Mouse (Mus musculus): ENCODE measurements at regions not wholly inside any gene's neighbourhood (a gene's known extent, or its start where the extent isn't known, plus 50 kb on each side); places are given as distances from the start of the nearest gene placed in this dataset.

DNA sequence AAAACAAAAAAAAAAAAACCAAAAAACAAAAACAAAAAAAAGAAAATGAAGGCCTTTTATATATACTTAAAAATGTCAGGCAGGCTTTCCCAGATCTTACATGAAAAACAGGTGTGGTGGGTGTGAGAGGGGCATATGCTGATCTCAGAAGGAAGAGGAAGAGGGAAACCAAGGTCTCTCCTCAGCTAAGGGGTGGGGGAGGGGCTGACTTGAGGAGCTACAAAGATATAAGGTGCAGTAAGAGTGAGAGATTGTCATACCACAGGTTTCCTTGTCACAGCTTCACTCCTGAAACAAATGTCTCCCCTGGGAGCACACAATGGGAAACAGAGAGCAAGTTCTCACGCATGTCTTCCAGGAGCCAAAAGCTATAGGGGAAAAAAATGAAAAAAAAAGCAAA, 440.0 kb downstream of the Tns3 start:
- no peak for DNase-seq

DNA sequence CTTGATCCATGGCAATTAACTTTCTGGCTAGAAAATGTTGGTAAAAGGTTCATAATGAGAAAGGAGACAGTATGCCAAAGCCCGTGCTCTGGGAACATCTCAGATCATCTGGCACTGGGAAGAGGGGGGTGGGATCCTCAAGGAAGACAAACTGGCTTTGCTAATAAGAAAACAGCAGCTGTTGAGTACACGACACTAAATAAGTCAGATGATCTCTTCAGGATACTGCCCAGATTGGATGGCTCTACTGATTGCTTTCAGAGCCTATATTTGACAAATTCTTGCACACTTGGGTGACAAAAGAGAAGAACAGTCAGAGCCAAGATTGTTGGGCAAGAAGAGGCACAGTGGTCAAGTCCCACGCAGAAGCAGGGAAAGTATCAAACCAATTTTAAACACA, 443.7 kb downstream of the Tns3 start:
- no peak for DNase-seq

DNA sequence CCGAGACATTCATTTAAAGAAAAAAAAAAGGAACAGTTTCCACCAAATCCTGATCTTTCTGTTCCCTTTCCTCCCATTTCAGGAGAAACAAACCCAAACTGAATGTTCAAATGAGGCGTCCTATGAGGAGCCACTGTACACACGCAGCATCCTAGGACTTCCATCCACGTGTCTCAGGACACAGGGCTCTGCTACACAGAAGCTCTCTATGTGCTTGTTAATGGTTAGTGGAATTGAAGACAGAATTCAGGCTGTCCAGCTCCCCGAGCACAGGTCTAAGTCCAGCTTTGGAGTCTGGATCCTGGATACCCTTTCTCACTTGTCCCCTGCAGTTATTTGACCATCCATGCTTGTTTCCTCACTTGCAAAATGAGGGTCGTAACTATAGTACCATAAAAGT, 444.4 kb downstream of the Tns3 start:
- no peak for DNase-seq

DNA sequence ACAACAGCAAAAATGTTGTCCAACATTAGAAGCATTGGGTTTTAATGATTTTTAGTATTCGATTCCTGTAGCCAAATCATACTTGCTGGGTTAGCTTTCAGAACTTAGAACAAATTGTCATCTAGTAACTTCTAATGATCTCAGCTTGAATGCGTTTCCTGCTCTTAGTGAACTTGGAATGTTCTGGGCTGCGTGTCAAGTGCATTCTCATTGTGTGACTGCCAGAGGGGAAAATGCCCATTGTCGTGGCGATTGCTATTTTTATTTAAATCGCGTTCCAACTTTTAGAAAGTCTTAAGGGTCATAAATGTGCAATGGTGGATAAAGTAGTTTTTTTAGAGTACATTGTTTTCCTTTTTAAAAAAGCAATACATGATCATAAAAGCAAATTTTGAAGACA, 448.7 kb downstream of the Tns3 start:
- no peak for DNase-seq

DNA sequence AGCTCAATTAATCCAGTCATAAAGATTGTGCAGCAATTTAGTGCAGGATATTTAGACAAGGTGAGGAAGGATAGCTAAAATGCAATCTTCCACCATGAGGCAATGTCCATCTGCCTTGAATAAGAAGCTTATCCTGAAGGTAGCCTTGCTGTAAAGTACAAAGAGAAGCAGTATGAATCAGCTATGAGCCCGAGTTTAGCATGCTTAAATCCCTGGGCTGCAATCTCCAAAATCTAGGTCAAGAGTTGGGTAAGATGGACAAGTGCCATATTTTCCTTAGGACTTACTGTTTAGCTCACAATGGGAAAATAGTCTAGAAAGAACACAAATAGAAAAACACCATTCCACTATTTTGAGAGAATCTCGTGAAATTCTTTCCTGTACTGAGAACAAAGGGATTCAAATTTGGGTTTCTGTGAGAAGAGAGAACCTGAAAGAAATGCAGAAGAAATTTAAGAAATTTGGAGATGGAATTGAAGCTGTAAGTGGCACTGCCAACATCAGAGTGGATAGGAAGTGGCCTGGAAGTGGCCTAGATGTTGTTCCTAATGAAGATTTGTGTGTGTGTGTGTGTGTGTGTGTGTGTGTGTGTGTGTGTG, 449.9 kb downstream of the Tns3 start:
- DNase-seq: peak in 1 of 2 experiments; percentile 15

DNA sequence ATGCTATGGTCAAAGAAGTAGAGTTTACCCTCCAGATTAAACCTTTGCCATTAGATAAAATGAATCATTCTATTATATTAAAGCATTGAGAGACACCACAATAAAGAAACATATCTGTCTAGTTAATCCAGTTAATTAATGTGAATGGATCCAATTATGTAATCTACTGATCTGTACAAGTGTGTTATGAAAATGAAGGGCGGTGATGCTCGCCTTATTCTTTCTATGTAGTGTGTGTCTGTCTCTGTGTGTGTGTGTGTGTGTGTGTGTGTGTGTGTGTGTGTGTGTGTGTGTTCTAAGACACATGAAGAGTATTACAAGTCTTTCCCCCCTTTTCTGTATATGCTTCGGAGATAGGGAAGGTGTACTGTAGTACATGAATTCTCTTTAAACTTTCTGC, 451.2 kb downstream of the Tns3 start:
- no peak for DNase-seq

DNA sequence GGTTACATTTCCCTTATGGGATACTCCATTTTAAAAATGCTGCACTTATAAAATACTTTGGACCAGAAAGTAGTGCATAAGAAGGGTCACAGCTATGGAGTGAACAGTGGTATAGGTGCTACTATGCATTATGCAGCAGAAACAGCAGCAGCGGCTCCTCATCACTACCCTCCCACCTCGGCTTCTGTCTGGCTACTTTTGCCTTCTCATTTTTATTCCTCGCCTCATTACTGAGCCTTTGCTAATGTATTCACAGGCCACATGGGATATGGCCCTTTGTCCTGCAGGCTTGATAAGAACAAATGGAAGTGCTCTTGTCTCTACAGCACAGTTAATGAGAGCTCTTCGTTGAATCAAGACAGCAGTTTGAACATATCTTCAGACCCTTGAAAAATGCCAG, 451.6 kb downstream of the Tns3 start:
- DNase-seq: no peak

DNA sequence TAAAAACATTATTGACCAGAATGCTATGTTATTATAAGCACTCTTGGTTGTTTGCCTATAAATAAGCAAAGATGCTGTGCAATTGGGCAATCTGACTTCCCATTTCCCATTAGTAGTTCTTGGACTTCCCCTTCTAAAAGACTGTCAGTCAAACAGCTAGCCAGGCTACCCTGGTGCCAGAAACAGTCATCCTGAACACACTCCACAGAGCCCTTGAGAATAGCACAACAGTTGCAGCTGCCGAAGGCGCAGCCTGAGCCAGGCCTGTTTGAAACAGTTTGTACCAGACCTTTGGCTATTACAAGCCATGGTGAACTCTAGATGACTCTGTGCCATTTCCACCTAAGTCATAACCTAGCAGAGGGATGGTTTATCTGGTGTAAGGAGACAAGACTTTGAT, 455.3 kb downstream of the Tns3 start:
- DNase-seq: no peak

DNA sequence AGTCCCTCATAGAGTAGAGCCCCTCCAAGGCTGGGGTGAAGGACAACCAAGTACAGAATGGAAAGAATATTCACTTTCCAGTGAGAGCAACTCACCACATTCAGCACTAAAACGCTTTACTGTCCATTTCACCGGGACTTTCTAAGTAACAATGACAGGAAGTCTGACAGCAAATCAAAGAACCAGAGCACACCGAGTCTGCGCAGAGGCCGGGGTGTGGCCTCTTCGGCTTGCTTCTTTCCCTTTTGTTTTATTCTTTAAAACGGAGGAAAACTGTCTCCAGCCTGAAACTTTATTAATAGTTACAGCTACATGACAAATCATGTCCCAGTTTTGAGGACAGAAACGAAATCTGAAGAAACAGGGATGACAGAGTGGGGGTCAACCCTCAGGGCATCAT, 465.0 kb downstream of the Tns3 start:
- DNase-seq: no peak

Data from cerebellum, postnatal 25 days (tissue).